Mouse (Mus musculus) thymus, adult 2 months (tissue): Measurements from ENCODE around the gene Nr1d1. TPM values are rescaled to one million over a fixed set of nuclear protein-coding genes. Genes with fewer than 3 reads are reported as not detected.

Experiments
- DNase-seq: peaks from one replicate; pipeline ENCODE4 v3.0.0; 2021
- H3K27ac ChIP-seq: fragments of 200-500 bp; 2 replicates; pipeline ENCODE4 v1.5.1; 2012; ENCODE audit warnings: low read length, control low read depth; ENCODE audit not compliant: control insufficient read depth, insufficient read depth
- H3K27me3 ChIP-seq: fragments of 200-500 bp; 2 replicates; pipeline ENCODE4 v1.6.1; 2012; ENCODE audit warnings: mild to moderate bottlenecking, low read length, moderate library complexity, mixed read lengths; ENCODE audit not compliant: control insufficient read depth, insufficient read depth
- H3K36me3 ChIP-seq: fragments of 200-500 bp; 2 replicates; pipeline ENCODE4 v1.6.1; 2012; ENCODE audit warnings: mild to moderate bottlenecking, low read length, moderate library complexity; ENCODE audit not compliant: control insufficient read depth, insufficient read depth
- H3K4me1 ChIP-seq: fragments of 200-500 bp; replicated peaks from 2 replicates; pipeline ENCODE4 v1.6.1; 2012; ENCODE audit warnings: low read length; ENCODE audit not compliant: control insufficient read depth, insufficient read depth
- H3K4me3 ChIP-seq: fragments of 200-500 bp; 2 replicates; pipeline ENCODE4 v1.5.1; 2012; ENCODE audit warnings: mild to moderate bottlenecking, low read length, control low read depth, moderate library complexity; ENCODE audit not compliant: control insufficient read depth, insufficient read depth
- CTCF ChIP-seq: fragments of 200-500 bp; IDR thresholded peaks from 2 replicates; pipeline ENCODE4 v1.5.1; 2012; ENCODE audit warnings: mild to moderate bottlenecking, control low read depth, low read length, moderate library complexity, borderline replicate concordance; ENCODE audit not compliant: control insufficient read depth, poor library complexity, insufficient read depth; ENCODE audit errors: extremely low read depth
- POLR2A ChIP-seq: fragments of 200-500 bp; IDR thresholded peaks from 2 replicates; pipeline ENCODE4 v1.6.1; 2012; ENCODE audit warnings: mild to moderate bottlenecking, low read length, control low read depth, moderate library complexity; ENCODE audit not compliant: control insufficient read depth, poor library complexity, insufficient read depth; ENCODE audit errors: extremely low read depth
- WGBS: fragments of 180-500 bp; shearing (Covaris S2); methylation state at CpG from one replicate; pipeline ENCODE4 v1.1.7; 2018; 5-methylcytosine and 5-hydroxymethylcytosine counted together
- polyA plus RNA-seq: library from polyadenylated mRNA; depleted of rRNA; stranded (reverse); fragments of >200 nt; gene quantifications from 2 replicates; pipeline ENCODE4 v1.2.3, GENCODE M21; 2012; rRNA removed

Gene Nr1d1
- polyA plus RNA-seq = 34.4 and 37.7 TPM in 2 replicates

DNA sequence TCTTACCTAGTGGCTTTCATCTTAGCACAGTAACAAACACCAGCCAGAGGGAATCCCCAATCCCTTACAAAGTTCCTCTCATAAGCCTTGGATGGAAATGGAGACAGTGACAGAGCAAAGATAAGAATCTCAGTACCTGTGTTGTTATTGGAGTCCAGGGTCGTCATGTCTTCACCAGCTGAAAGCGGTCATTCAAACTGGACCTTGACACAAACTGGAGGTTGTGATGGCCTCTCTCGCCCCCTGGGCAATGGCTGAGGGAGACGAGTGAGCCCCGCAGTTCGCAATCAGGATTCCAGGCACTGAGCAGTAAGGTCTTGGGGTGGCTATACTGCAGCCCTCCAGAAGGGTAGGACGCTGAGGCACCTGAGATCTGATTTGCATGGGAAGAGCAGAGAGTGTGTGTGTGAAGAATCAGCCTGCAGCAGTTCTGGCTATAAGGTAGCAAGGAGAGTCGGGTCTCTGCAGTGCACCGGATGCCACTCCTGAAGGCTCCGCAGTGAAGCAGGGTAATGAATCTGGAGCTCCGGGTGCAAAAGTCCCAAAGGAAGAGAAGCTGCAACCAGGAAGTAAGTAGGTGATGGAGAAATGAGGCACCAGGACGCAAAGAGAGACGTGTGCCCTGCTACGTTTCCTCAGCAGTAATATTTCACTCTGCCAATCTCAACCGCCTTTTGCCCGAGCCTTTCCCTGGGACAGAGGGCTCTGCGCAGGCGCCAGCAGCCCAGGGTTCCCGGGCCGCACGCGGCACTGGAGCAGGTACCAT lies at the start of gene Nr1d1:
TSS of gene Nr1d1 (minus strand) at position 752 of the 766 bp plus-strand sequence.
- Histone ChIP-seq H3K27ac (peak within 1 kb of the TSS; percentile 48; the same call in 1 of the 2 replicates), H3K4me1 (peaks cover 43% of the 10 kb centered on the region), H3K36me3 (no peaks in the 10 kb centered on the region), H3K4me3 (peak within 1 kb of the TSS; percentile 50), H3K27me3 (no peaks in the 10 kb centered on the region)
- no peak for DNase-seq
- TF ChIP-seq CTCF (no peak), POLR2A (no peak)
- 1% methylated on average over 22 of the region's 22 CpGs for WGBS

DNA sequence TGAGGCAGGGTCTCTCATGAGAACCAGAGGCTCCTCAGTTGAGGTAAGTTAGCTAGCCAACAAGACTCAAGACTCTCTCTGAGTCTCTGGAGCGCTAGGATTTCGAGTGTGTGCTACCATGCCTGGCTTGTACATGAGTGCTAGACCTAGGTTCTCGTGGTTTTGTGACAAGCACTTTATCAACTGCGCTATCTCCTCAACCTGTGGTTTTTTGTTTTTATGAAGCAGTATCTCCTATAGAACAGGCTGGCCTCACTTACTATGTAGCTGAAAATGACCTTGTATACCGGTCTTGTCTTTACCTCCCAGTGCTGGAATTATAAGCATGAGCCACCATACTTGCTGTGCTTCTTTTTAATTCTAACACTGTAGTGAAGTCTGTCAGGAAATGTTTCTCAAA lies 45.8 kb upstream of the Nr1d1 start:
- no peak overlapping the region for H3K4me3 ChIP-seq
- H3K27me3 ChIP-seq = no peaks in the 10 kb centered on the region
- no peak for DNase-seq
- H3K27ac ChIP-seq = no peak overlapping the region
- peaks cover 83% of the 10 kb centered on the region for H3K36me3 ChIP-seq
- H3K4me1 ChIP-seq = no peaks in the 10 kb centered on the region
- TF ChIP-seq CTCF = no peak
- WGBS = 53% methylated on average over 5 of the region's 5 CpGs

DNA sequence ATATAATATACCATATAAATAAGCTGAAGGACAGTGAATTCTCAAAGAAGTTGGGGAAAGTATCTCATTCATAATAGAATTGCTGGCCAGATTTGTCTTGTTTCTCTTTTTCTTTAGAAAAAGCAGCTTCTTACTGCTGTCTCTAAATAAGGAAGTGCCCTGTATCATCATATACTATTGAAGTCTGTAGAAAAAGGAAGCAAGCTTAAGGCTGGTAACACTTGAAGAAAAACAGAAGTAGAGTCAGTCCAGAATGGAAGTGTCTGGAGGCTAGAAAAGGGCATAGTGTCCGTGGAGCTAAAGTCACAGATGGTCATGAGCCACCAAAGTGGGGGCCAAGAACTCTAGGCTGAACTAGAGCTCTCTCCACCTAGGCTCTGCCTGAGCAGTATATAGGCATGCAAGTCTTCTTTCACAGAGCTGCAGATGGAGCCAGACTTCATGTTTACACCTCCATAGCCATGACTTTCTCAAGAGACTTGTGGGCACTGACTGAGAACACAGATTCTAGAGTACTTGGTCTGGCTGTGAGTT lies 41.6 kb upstream of the Nr1d1 start:
- Histone ChIP-seq H3K27ac (no peak overlapping the region), H3K36me3 (peaks cover 74% of the 10 kb centered on the region)
- no peak for DNase-seq

DNA sequence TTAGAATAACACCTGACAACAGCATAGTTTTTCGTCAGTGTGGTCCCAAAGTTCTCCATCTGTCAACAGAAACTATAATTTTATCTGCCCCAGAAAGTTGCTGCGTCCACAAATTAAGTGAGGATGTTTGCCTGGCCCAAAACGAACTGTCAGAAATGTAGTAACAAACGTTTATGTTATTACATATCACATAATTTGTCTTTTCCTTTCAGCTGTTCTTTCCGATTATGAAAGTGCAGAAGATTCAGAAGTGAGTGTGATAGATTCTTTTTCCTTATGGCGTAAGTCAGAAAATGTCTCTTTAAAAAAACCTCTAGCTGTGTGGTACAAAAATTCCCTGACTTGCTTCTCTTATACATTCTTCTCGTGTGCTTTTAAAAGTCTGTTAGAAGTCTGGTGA lies 35.6 kb upstream of the Nr1d1 start:
- peaks cover 39% of the 10 kb centered on the region for H3K36me3 ChIP-seq
- 75% methylated on average over 7 of the region's 7 CpGs for WGBS
- no peaks in the 10 kb centered on the region for H3K27me3 ChIP-seq
- peaks cover 4% of the 10 kb centered on the region for H3K4me1 ChIP-seq
- H3K27ac ChIP-seq = no peak overlapping the region
- no peak for TF ChIP-seq POLR2A
- TF ChIP-seq CTCF = no peak
- H3K4me3 ChIP-seq = peak overlapping the region; percentile 92
- DNase-seq = no peak

More for the DNA sequence above, 41.6 kb upstream of the Nr1d1 start:
- no peak for TF ChIP-seq CTCF
- no peak for TF ChIP-seq POLR2A
- no peak overlapping the region for H3K4me3 ChIP-seq
- 41% methylated on average over 1 of the region's 1 CpGs for WGBS
- H3K27me3 ChIP-seq = no peaks in the 10 kb centered on the region
- H3K4me1 ChIP-seq = no peaks in the 10 kb centered on the region

DNA sequence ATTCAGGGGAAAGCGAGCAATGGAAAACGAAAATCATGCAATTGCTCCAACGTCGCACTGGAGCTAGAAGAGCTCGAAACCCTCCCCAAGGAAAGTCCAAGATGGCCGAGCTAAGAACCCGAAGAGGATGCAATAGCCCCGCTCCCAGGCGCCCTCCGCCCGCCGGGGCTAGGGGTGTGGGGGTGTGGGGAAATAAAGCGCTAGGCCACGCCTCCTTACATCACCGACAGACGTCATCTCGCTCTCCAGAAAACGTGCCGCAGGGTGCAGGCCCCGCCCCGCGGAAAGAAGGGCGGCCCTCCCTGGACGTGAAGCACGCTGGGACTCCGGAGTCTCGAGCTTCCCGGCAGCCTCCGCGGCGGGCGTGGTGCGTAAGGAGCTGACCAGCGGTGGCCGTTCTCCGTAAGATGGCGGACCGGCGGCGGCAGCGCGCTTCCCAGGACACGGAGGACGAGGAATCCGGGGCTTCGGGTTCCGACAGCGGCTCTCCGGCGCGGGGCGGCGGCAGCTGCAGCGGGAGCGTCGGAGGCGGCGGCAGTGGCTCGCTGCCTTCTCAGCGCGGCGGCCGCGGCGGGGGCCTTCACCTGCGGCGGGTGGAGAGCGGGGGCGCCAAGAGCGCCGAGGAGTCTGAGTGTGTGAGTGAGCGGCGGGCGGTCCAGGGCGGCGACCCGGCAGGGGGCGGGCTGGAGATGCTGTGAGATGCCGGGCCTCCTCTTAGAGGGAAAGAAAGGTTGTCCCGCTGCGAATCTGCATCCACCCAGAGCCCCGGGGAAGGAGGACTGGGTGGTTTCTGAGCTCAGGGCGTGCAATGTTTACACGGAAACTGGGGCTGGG lies 34.5 kb upstream of the Nr1d1 start:
- Histone ChIP-seq H3K27ac (peak overlapping the region; percentile 58), H3K4me1 (peaks cover 4% of the 10 kb centered on the region), H3K4me3 (peak overlapping the region; percentile 92), H3K36me3 (peaks cover 42% of the 10 kb centered on the region), H3K27me3 (no peaks in the 10 kb centered on the region)
- WGBS = under 1% methylated on average over 83 of the region's 84 CpGs
- DNase-seq = peak; percentile 98
- TF ChIP-seq POLR2A (peak; percentile 89), CTCF (peak; percentile 65; the same call in 1 of the 2 replicates)

DNA sequence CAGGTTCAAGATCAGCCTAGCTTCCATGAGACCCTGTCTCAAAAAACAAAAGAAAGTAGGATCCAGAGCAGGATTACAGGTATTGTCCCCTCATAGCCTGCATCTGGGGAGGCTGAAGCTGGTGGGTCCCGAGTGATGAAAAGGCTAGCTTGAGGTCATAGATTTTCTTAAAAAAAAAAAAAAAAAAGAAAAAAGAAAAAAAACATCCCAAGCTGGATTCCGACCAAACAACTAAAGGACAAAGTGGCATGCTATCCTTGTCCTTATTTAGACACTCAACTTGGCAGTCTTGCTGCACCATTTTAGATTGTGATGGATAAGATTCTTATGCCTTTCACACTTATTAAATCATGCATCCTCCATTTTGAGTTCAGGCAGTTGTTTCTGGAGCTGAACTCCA lies 33.3 kb upstream of the Nr1d1 start:
- peaks cover 47% of the 10 kb centered on the region for H3K36me3 ChIP-seq
- TF ChIP-seq POLR2A (no peak), CTCF (no peak)
- DNase-seq = no peak
- H3K4me1 ChIP-seq = peaks cover 4% of the 10 kb centered on the region
- no peak overlapping the region for H3K4me3 ChIP-seq
- no peak overlapping the region for H3K27ac ChIP-seq
- H3K27me3 ChIP-seq = no peaks in the 10 kb centered on the region
- WGBS = 94% methylated on average over 2 of the region's 2 CpGs
